Mouse (Mus musculus): ENCODE measurements around the gene Naa80. TPM values are rescaled to one million over a fixed set of nuclear protein-coding genes. Genes with fewer than 3 reads are reported as not detected.

Naa80 gene
- total and polyA plus RNA-seq, 2 experiments from 2014 or later: 14.5 to 58.8 TPM

DNA sequence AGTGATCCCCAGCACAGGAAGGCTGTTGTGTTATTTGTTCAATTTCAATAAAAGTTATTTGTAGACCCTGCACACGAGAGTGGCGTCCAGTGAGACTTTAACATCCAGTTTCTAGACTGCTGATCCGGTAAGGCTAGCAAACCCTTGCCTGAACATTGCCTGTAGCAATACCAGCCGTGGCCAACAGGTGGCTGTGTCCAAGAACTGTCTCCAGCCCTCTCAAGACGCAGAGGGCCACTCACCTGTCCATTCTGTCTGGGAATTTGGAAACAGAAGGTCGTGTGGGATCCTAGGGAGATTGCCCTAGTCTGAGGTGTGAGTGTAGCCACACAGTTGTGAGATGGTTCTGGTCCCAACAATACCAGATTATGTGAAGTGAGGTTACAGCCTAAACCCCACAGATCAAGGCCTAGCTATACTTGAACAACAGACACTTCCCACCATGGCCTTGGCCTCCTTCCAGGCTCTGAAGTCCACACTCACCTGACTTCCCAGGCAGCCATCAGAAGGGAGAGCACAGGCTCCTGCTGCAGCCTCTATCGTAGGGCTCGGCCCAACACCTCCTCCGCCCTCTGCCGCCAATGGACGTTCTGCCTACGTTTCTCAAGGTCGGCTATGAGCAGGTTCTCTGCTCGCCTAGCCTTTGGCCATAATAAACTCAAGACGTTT, 12.5 kb upstream of the Naa80 start:
- no peak for TF ChIP-seq EP300 (IDR thresholded peaks at IDR 0.05; ENCODE audit: low read depth)
- peak; percentile 74 for TF ChIP-seq CTCF (IDR thresholded peaks at IDR 0.05; ENCODE audit: low read depth)
- H3K4me3 ChIP-seq (ENCODE audit: low read depth, low read length): 0 out of 2 replicates have a peak overlapping the region, but pooled peaks have one; percentile 5
- peak overlapping the region; percentile 90 for H3K27ac ChIP-seq (ENCODE audit: low read depth)
- H3K27me3 ChIP-seq (ENCODE audit: control insufficient read depth, insufficient read depth, low read length): no peaks in the 10 kb centered on the region
- H3K9me3 ChIP-seq (replicated peaks; ENCODE audit: control insufficient read depth, low read length): no peaks in the 10 kb centered on the region
- H3K4me2 ChIP-seq (ENCODE audit: low read depth, low read length): peak overlapping the region; percentile 25; the same call in 1 of the 2 replicates
- H3K36me3 ChIP-seq (replicated peaks; ENCODE audit: control insufficient read depth, insufficient read depth, low read length): peaks cover 19% of the 10 kb centered on the region
- H3K9ac ChIP-seq (replicated peaks; ENCODE audit: low read depth, low read length): no peak overlapping the region
- H3K4me1 ChIP-seq (ENCODE audit: control insufficient read depth, insufficient read depth): peaks cover 27% of the 10 kb centered on the region
- 42% methylated on average over 15 of the region's 15 CpGs for WGBS
- ATAC-seq (ENCODE audit: insufficient read depth, low read depth) (no peak), DNase-seq (ENCODE audit: low spot score) (no peak)

DNA sequence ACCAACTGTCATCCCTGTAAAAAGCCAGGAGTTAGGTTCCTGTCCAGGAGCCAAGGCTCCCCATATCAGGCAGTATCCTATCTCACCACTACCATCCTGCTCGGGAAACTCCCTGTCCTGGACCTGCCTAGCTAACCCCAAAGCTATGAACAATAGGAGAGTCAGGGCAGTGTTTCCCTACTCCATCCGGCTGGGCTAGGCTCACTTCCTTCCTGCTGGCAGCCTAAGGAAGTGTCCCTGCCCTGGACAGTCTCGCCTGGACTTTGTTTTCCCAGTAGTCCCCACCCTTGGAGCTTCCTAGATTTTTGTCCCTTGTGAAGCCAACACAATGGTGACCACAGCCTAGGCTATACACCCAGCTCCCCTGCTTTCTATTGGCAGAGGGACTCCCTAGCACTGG, 11.8 kb upstream of the Naa80 start:
- WGBS: 50% methylated on average over 3 of the region's 3 CpGs
- H3K27me3 ChIP-seq (ENCODE audit: control insufficient read depth, insufficient read depth, low read length): no peaks in the 10 kb centered on the region
- H3K9me3 ChIP-seq (replicated peaks; ENCODE audit: control insufficient read depth, low read length): no peaks in the 10 kb centered on the region
- DNase-seq (ENCODE audit: low spot score): no peak
- peak; percentile 42 for ATAC-seq (ENCODE audit: insufficient read depth, low read depth)
- peaks cover 29% of the 10 kb centered on the region for H3K4me1 ChIP-seq (ENCODE audit: control insufficient read depth, insufficient read depth)
- TF ChIP-seq CTCF (IDR thresholded peaks at IDR 0.05; ENCODE audit: low read depth) (no peak), EP300 (IDR thresholded peaks at IDR 0.05; ENCODE audit: low read depth) (peak; percentile 90; the same call in 1 of the 2 replicates)
- H3K4me2 ChIP-seq (ENCODE audit: low read depth, low read length): peak overlapping the region; percentile 76; the same call in 1 of the 2 replicates
- H3K27ac ChIP-seq (ENCODE audit: low read depth): peak overlapping the region; percentile 90
- no peak overlapping the region for H3K4me3 ChIP-seq (ENCODE audit: low read depth, low read length)
- H3K9ac ChIP-seq (replicated peaks; ENCODE audit: low read depth, low read length): no peak overlapping the region
- H3K36me3 ChIP-seq (replicated peaks; ENCODE audit: control insufficient read depth, insufficient read depth, low read length): peaks cover 19% of the 10 kb centered on the region

DNA sequence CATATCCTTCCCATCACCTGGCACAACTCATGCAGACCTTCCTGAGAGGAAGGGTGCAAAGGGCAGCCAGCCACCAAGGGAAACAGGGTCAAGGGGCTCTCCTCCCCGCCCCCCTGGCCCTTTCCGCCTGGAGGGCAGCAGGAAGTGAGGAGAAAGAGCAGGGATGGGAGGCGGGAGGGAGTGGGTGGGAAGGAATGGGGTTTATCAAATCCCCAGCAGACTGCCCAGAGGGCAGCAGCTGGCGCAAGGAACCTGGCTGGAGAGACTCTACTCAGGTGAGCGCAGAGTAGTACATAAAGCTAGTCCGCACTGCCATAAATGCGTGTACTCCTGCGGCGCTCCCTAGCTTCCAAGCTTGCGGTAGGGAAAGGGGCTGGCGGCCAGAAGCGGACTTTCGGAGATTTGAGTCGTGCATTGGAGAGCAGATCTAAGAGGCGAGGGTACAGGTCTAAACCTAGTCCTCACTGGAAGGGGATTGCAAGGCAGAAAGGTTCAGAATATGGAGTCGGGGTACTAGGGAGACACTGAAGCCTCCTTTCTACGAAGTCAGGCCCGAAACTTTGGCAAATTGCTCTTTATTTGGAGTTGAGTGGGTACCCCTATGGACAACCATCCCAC, 10.9 kb upstream of the Naa80 start, which contains the start of gene Hyal2:
Hyal2 (plus strand) TSS at position 244 of the 618 bp plus-strand sequence.
- ATAC-seq (ENCODE audit: insufficient read depth, low read depth) (no peak), DNase-seq (ENCODE audit: low spot score) (no peak)
- no peak for TF ChIP-seq CTCF (IDR thresholded peaks at IDR 0.05; ENCODE audit: low read depth)
- TF ChIP-seq EP300 (IDR thresholded peaks at IDR 0.05; ENCODE audit: low read depth): no peak
- Histone ChIP-seq H3K4me1 (ENCODE audit: control insufficient read depth, insufficient read depth) (peaks cover 29% of the 10 kb centered on the region), H3K27me3 (ENCODE audit: control insufficient read depth, insufficient read depth, low read length) (no peaks in the 10 kb centered on the region), H3K4me2 (ENCODE audit: low read depth, low read length) (peak within 1 kb of the TSS; percentile 76), H3K4me3 (ENCODE audit: low read depth, low read length) (peak within 1 kb of the TSS; percentile 76), H3K9ac (replicated peaks; ENCODE audit: low read depth, low read length) (peak within 1 kb of the TSS; percentile 77), H3K36me3 (replicated peaks; ENCODE audit: control insufficient read depth, insufficient read depth, low read length) (peaks cover 22% of the 10 kb centered on the region), H3K27ac (ENCODE audit: low read depth) (peak within 1 kb of the TSS; percentile 90), H3K9me3 (replicated peaks; ENCODE audit: control insufficient read depth, low read length) (no peaks in the 10 kb centered on the region)
- 21% methylated on average over 18 of the region's 18 CpGs for WGBS

GRCm38 (mm10) chr9:107568331-107569261, 10.1 kb upstream of the Naa80 start:
- peak overlapping the region; percentile 77 for H3K9ac ChIP-seq (replicated peaks; ENCODE audit: low read depth, low read length)
- H3K27me3 ChIP-seq (ENCODE audit: control insufficient read depth, insufficient read depth, low read length): no peaks in the 10 kb centered on the region
- ATAC-seq (ENCODE audit: insufficient read depth, low read depth) (peak; percentile 79), DNase-seq (ENCODE audit: low spot score) (peak; percentile 85)
- no peak for TF ChIP-seq CTCF (IDR thresholded peaks at IDR 0.05; ENCODE audit: low read depth)
- TF ChIP-seq EP300 (IDR thresholded peaks at IDR 0.05; ENCODE audit: low read depth): peak; percentile 95
- peaks cover 28% of the 10 kb centered on the region for H3K4me1 ChIP-seq (ENCODE audit: control insufficient read depth, insufficient read depth)
- H3K9me3 ChIP-seq (replicated peaks; ENCODE audit: control insufficient read depth, low read length): no peaks in the 10 kb centered on the region
- H3K36me3 ChIP-seq (replicated peaks; ENCODE audit: control insufficient read depth, insufficient read depth, low read length): peaks cover 27% of the 10 kb centered on the region
- WGBS: 2% methylated on average over 41 of the region's 41 CpGs
- peak overlapping the region; percentile 90 for H3K27ac ChIP-seq (ENCODE audit: low read depth)
- H3K4me3 ChIP-seq (ENCODE audit: low read depth, low read length): peak overlapping the region; percentile 76
- peak overlapping the region; percentile 76 for H3K4me2 ChIP-seq (ENCODE audit: low read depth, low read length)

- peak overlapping the region; percentile 77 for H3K9ac ChIP-seq (replicated peaks; ENCODE audit: low read depth, low read length)
- DNase-seq (ENCODE audit: low spot score) (no peak), ATAC-seq (ENCODE audit: insufficient read depth, low read depth) (peak; percentile 24)
- TF ChIP-seq EP300 (IDR thresholded peaks at IDR 0.05; ENCODE audit: low read depth): no peak
- no peak for TF ChIP-seq CTCF (IDR thresholded peaks at IDR 0.05; ENCODE audit: low read depth)
- H3K4me3 ChIP-seq (ENCODE audit: low read depth, low read length): peak overlapping the region; percentile 76
- H3K4me2 ChIP-seq (ENCODE audit: low read depth, low read length): peak overlapping the region; percentile 76
- peaks cover 21% of the 10 kb centered on the region for H3K4me1 ChIP-seq (ENCODE audit: control insufficient read depth, insufficient read depth)
- 1% methylated on average over 22 of the region's 23 CpGs for WGBS
- H3K9me3 ChIP-seq (replicated peaks; ENCODE audit: control insufficient read depth, low read length): no peaks in the 10 kb centered on the region
- peak overlapping the region; percentile 90 for H3K27ac ChIP-seq (ENCODE audit: low read depth)
- H3K27me3 ChIP-seq (ENCODE audit: control insufficient read depth, insufficient read depth, low read length): no peaks in the 10 kb centered on the region
- H3K36me3 ChIP-seq (replicated peaks; ENCODE audit: control insufficient read depth, insufficient read depth, low read length): peaks cover 27% of the 10 kb centered on the region
Measured at GRCm38 (mm10) chr9:107569270-107569669, 9.4 kb upstream of the Naa80 start.

Measured in heart, postnatal 0 days (tissue).